Mouse (Mus musculus) colon, adult 2 months (tissue): ENCODE measurements around the gene Cc2d2a. TPM values are rescaled to one million over a fixed set of nuclear protein-coding genes. Genes with fewer than 3 reads are reported as not detected.

Experiments used
- polyA plus RNA-seq: library from polyadenylated mRNA; depleted of rRNA; stranded (reverse); fragments of >200 nt; gene quantifications from 2 replicates; pipeline ENCODE4 v1.2.3, GENCODE M21; 2012; rRNA removed

Gene Cc2d2a
- polyA plus RNA-seq, result 1.9 TPM in 2 replicates

GRCm38 (mm10) chr5:43661997-43662961 lies at the start of gene Cc2d2a:
Gene Cc2d2a, plus strand, starts transcription at chr5:43662346.

Other genes starting within 250 kb of the Cc2d2a start
- 1.3 and 1.5 TPM in 2 replicates for gene C1qtnf7, start 146.8 kb upstream of the Cc2d2a start, polyA plus RNA-seq
- 0.47 and 0.82 TPM in 2 replicates for gene Bst1, start 156.5 kb downstream of the Cc2d2a start, polyA plus RNA-seq
- 13.2 and 14.9 TPM in 2 replicates for gene Fbxl5, start 159.3 kb downstream of the Cc2d2a start, polyA plus RNA-seq
- gene Cd38, start 206.2 kb downstream of the Cc2d2a start, polyA plus RNA-seq, result 43.6 and 71.8 TPM in 2 replicates